Mouse (Mus musculus): Measurements from ENCODE around the gene Psmd3. TPM values are rescaled to one million over a fixed set of nuclear protein-coding genes. Genes with fewer than 3 reads are reported as not detected.
A peak's percentile ranks its signal among the peaks of the same experiment; 100 is the strongest.

Gene Psmd3
- polyA plus RNA-seq, 1 experiment: 188 TPM

DNA sequence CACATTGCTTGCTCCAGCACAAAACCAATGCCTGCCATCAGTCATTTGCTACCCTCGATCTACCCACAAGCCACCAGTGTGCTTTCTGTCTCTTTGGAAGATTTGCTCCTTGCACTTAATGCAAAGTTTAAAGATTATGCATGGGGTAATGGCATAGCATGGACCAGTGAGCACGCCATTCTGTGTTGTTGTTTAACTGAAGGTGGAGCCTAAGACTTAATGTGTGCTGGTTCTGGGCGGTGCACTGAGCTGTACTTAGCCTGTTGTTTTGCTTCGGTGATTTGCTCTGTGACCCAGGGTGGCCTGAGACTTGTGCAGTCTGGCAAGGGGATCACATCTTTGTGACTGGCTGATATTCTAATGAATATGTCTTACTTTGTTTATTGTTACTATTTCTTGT, 4.6 kb downstream of the Psmd3 start:
- TF ChIP-seq POLR2A (IDR thresholded peaks at IDR 0.05; ENCODE audit: extremely low read depth, insufficient read depth, low read length) (no peak), CTCF (IDR thresholded peaks at IDR 0.05; ENCODE audit: extremely low read depth, insufficient read depth, low read length) (no peak)

DNA sequence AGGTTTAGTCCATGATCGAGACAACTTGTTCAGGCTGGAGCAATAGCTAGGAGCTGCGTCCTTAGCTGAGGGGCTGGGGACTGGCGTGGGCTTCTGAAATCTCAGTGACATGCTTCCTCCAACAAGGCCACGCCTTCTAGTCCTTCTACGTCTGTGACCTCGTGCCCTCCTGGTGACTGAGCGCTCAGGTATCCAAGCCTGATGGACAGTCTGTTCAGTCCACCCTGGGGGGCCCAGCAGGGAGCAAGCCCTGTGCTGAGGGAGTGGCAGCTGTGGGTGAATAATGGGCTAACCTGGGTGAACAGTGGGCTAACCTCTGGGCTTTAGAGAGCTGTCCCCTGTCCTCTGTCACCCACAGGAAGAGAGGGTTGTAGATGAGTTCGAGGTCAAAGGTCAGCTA, 5.7 kb downstream of the Psmd3 start:
- Histone ChIP-seq H3K4me1 (ENCODE audit: control insufficient read depth, insufficient read depth, low read length) (no peaks in the 10 kb centered on the region), H3K27ac (ENCODE audit: insufficient read depth, low read length) (no peak overlapping the region), H3K4me3 (ENCODE audit: insufficient read depth, low read length) (no peak overlapping the region)
- TF ChIP-seq CTCF (IDR thresholded peaks at IDR 0.05; ENCODE audit: extremely low read depth, insufficient read depth, low read length): no peak
- TF ChIP-seq POLR2A (IDR thresholded peaks at IDR 0.05; ENCODE audit: extremely low read depth, insufficient read depth, low read length): no peak

More for the DNA sequence above, 4.6 kb downstream of the Psmd3 start:
- H3K4me1 ChIP-seq (ENCODE audit: control insufficient read depth, insufficient read depth, low read length): no peaks in the 10 kb centered on the region
- H3K27ac ChIP-seq (ENCODE audit: insufficient read depth, low read length): no peak overlapping the region
- no peak overlapping the region for H3K4me3 ChIP-seq (ENCODE audit: insufficient read depth, low read length)

DNA sequence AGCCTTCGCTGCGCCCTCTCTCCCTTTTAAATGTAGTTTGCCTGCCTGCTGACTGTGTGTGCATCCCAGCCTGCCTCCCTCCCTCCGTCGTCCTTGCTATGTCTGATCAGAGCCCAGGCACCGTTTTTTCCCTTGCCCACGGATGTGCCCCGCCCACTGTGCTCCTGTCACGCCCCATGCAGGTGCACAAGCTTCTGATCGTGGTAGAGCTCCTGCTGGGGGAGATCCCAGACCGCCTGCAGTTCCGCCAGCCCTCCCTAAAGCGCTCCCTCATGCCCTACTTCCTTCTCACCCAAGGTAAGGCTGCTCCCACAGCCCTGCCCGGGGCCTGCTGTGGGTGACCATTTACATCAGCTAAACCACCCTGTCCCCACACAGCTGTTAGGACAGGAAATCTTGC, 10.8 kb downstream of the Psmd3 start:
- no peak overlapping the region for H3K27ac ChIP-seq (ENCODE audit: insufficient read depth, low read length)
- no peaks in the 10 kb centered on the region for H3K4me1 ChIP-seq (ENCODE audit: control insufficient read depth, insufficient read depth, low read length)
- TF ChIP-seq POLR2A (IDR thresholded peaks at IDR 0.05; ENCODE audit: extremely low read depth, insufficient read depth, low read length): no peak
- TF ChIP-seq CTCF (IDR thresholded peaks at IDR 0.05; ENCODE audit: extremely low read depth, insufficient read depth, low read length): no peak
- H3K4me3 ChIP-seq (ENCODE audit: insufficient read depth, low read length): no peak overlapping the region

DNA sequence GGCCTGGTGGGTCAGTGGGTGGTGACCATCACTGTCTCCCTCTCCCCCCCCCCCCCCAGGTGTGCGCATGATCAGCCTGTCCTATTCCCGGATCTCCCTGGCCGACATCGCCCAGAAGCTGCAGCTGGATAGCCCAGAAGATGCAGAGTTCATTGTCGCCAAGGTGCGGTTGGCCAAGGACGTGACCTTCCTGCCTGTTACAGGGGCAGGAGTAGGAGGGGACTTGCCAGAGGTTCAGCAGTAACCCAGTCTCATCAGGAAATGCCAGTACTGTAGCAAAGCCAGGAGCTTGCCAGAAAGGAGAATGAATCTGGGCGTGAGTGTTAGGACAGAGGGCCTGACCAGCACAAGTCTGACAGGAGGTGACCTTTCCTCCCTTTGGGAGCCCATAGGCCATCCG, 11.4 kb downstream of the Psmd3 start:
- TF ChIP-seq CTCF (IDR thresholded peaks at IDR 0.05; ENCODE audit: extremely low read depth, insufficient read depth, low read length): no peak
- TF ChIP-seq POLR2A (IDR thresholded peaks at IDR 0.05; ENCODE audit: extremely low read depth, insufficient read depth, low read length): no peak
- Histone ChIP-seq H3K4me1 (ENCODE audit: control insufficient read depth, insufficient read depth, low read length) (no peaks in the 10 kb centered on the region), H3K27ac (ENCODE audit: insufficient read depth, low read length) (no peak overlapping the region), H3K4me3 (ENCODE audit: insufficient read depth, low read length) (no peak overlapping the region)

DNA sequence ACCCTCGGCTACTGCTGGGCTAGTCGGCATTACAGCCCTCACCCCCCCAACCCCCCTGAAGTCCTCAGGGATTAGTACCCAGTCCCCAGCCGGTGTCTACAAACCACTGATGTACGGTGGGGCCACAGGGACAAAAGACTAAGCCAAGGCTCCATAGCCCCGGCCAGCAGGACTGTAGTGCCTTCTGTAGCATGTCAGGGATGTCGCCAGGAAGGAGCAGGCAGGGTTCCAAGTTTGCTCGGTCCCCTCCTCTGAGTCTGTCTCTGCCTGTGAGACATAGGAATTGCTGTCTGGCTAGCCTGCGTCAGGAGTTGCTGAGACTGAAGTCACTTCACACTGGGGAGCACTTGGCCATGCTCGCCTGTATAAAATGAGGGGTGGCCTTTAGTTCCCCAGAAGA, 11.9 kb downstream of the Psmd3 start:
- Histone ChIP-seq H3K4me1 (ENCODE audit: control insufficient read depth, insufficient read depth, low read length) (no peaks in the 10 kb centered on the region), H3K27ac (ENCODE audit: insufficient read depth, low read length) (no peak overlapping the region), H3K4me3 (ENCODE audit: insufficient read depth, low read length) (no peak overlapping the region)
- TF ChIP-seq POLR2A (IDR thresholded peaks at IDR 0.05; ENCODE audit: extremely low read depth, insufficient read depth, low read length): no peak
- TF ChIP-seq CTCF (IDR thresholded peaks at IDR 0.05; ENCODE audit: extremely low read depth, insufficient read depth, low read length): no peak

DNA sequence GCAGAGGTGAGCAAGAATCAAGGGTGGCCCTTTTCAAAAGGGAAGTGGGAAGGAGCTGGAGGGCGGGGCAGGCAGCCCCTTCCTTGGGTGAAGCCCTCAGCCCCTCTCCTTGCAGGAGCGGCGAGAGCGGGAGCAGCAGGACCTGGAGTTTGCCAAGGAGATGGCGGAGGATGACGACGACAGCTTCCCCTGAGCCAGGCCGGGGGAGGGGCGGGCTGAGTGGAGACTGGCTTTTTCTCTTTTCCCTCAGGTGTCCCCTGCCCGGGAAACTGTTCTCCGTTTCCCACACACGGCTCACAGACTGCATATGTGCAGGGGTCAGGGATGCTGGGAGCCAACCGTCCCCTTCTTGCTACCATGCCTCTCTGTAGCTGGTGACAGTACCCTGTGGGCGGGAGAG, 13.1 kb downstream of the Psmd3 start:
- Histone ChIP-seq H3K4me1 (ENCODE audit: control insufficient read depth, insufficient read depth, low read length) (no peaks in the 10 kb centered on the region), H3K4me3 (ENCODE audit: insufficient read depth, low read length) (no peak overlapping the region), H3K27ac (ENCODE audit: insufficient read depth, low read length) (no peak overlapping the region)
- TF ChIP-seq POLR2A (IDR thresholded peaks at IDR 0.05; ENCODE audit: extremely low read depth, insufficient read depth, low read length) (no peak), CTCF (IDR thresholded peaks at IDR 0.05; ENCODE audit: extremely low read depth, insufficient read depth, low read length) (no peak)

DNA sequence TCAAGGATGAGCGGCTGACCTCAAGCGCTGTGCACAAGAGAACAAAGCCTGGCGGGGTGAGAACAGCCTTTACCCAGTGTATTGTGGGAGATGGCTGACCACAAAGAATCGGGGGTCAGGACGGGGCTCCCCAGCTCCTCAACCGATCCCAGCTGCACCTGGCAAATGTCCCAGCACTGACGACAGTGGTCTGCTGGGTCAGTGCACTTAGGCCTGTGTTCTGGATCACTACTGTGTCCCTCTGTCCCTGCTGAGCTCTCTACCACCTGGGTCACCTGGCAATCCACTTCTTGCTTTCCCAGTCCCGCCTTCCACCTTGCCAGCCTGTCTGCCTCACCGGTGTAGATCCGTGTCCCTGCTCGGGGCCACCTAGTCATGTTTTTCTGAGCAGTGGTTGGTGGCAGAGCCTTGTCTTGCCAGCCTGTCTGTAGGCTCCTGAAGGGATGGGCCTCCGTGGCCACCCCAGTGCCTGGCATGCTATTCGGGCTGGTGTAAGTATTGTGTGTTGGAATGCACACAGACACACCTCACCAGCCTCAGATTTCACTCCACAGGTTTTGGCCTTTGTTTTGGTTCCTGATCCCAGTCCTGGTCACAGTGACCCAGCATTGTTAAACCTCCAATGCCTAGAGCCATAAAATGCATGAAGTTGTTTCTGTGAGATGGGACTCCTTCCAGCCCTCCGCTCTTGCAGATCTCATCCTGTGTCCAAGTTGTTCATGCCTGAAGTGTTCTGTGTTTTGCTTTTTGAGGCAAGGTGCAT, 14.3 kb downstream of the Psmd3 start:
- H3K4me3 ChIP-seq (ENCODE audit: insufficient read depth, low read length): no peak overlapping the region
- H3K4me1 ChIP-seq (ENCODE audit: control insufficient read depth, insufficient read depth, low read length): no peaks in the 10 kb centered on the region
- TF ChIP-seq CTCF (IDR thresholded peaks at IDR 0.05; ENCODE audit: extremely low read depth, insufficient read depth, low read length): no peak
- TF ChIP-seq POLR2A (IDR thresholded peaks at IDR 0.05; ENCODE audit: extremely low read depth, insufficient read depth, low read length): no peak
- H3K27ac ChIP-seq (ENCODE audit: insufficient read depth, low read length): no peak overlapping the region

DNA sequence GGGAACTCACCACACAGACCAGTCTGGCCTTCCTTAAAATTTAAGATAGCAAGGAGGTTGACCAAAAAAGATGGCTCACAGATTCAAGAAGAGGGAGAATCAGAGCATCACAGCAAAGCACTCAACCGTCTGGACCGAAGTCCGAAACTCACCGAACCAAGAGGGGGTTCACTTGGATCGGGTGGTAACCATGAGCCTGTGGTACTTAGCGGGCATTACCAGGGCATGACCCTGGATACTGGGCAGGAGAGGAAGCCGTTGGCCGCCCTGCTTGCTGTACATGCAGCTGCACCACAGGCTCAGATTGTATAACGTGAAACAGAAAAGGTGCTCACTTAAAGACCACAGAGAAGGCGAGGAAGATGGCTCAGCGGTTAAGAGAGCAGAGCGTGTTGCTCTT, 14.9 kb downstream of the Psmd3 start:
- no peak overlapping the region for H3K4me3 ChIP-seq (ENCODE audit: insufficient read depth, low read length)
- H3K4me1 ChIP-seq (ENCODE audit: control insufficient read depth, insufficient read depth, low read length): no peaks in the 10 kb centered on the region
- no peak overlapping the region for H3K27ac ChIP-seq (ENCODE audit: insufficient read depth, low read length)
- TF ChIP-seq POLR2A (IDR thresholded peaks at IDR 0.05; ENCODE audit: extremely low read depth, insufficient read depth, low read length) (no peak), CTCF (IDR thresholded peaks at IDR 0.05; ENCODE audit: extremely low read depth, insufficient read depth, low read length) (no peak)

DNA sequence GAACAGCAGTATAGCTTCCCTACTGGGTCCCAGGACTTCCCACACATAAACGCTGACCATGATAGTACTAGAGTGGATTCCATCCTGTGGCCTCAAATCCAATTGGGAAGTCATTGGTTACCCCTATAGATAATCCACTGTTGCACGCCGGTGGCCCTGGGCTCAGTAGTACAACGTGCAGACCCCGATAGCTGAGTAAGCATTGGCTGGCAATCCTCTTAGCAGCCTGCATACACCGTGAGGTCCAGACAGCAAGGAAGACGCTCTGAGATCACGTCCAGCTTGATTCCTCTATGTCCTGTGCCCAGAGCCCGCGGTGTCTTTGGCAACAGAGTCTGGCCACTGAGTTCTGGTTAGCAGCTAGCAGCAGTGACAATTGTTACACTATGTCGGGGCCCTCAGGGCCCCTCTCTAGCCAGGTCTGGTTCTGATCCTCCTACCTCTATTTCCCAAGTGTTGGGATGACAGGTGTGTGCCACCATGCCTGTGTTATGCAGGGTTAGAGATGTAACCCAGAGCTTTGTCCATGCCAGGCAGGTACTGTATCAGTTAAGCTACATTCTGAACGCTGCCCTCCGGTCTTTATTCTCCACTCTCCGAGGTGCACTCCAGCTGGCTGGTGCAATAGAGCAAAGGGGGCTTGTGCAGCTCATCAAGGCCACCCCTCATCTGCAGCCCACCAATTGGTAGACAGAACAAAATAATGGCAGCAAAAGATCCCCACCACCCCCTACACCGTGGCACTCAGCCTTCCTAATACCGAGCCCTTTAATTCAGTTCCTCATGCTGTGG, 16.7 kb downstream of the Psmd3 start:
- Histone ChIP-seq H3K27ac (ENCODE audit: insufficient read depth, low read length) (no peak overlapping the region), H3K4me3 (ENCODE audit: insufficient read depth, low read length) (no peak overlapping the region), H3K4me1 (ENCODE audit: control insufficient read depth, insufficient read depth, low read length) (no peaks in the 10 kb centered on the region)
- TF ChIP-seq POLR2A (IDR thresholded peaks at IDR 0.05; ENCODE audit: extremely low read depth, insufficient read depth, low read length): no peak
- TF ChIP-seq CTCF (IDR thresholded peaks at IDR 0.05; ENCODE audit: extremely low read depth, insufficient read depth, low read length): no peak

DNA sequence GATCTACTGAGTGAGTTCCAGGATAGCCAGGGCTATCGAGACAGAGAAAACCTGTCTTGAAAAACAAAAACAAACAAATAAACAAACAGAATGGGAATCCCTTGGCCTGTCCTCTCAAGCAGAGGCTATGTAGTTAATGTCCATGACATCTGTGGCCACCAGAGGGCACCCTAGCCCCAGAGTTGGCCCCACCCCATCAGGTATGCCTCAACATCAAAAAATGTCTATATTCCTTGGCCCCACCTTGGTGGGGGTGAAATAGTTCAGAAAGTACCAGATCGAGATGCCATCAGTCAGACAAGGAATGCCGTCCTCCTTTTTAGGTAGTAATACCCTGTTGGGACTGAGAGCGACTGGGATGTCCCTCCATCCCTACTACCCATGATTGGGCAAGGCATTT, 17.6 kb downstream of the Psmd3 start:
- Histone ChIP-seq H3K4me3 (ENCODE audit: insufficient read depth, low read length) (no peak overlapping the region), H3K27ac (ENCODE audit: insufficient read depth, low read length) (no peak overlapping the region), H3K4me1 (ENCODE audit: control insufficient read depth, insufficient read depth, low read length) (no peaks in the 10 kb centered on the region)
- TF ChIP-seq POLR2A (IDR thresholded peaks at IDR 0.05; ENCODE audit: extremely low read depth, insufficient read depth, low read length) (no peak), CTCF (IDR thresholded peaks at IDR 0.05; ENCODE audit: extremely low read depth, insufficient read depth, low read length) (peak; percentile 85)
